Mouse (Mus musculus) layer of hippocampus, adult 8-10 months (tissue): ENCODE results near the gene 2810004N23Rik. TPM values are rescaled to one million over a fixed set of nuclear protein-coding genes. Genes with fewer than 3 reads are reported as not detected.

Source experiments
- DNase-seq, 2 experiments: peaks; one replicate each; pipeline ENCODE4 v3.0.0; 2022; ENCODE audit warnings: low spot score in 2 of 2
- total RNA-seq, 4 experiments: library from RNA; stranded (reverse); gene quantifications; 2 replicates each; pipeline ENCODE4 v1.2.4; 2022

2810004N23Rik gene
- total RNA-seq, 4 experiments from 2014 or later = 18.2 to 23.4 (median 21.0) TPM

- DNase-seq = no peak
Measured at GRCm38 (mm10) chr8:124791751-124792150, 71.2 kb downstream of the 2810004N23Rik start.

- DNase-seq = no peak
Measured at GRCm38 (mm10) chr8:124790676-124791075, 72.2 kb downstream of the 2810004N23Rik start.

Other genes with a start within 250 kb of the 2810004N23Rik start
- gene 2310022B05Rik, start 199.8 kb downstream of the 2810004N23Rik start, total RNA-seq = 10 to 100 TPM; 69.6 to 81.2 (median 75.2) TPM
- 10 to 100 TPM; 42.9 to 55.7 (median 47.1) TPM for gene Ttc13, start 141.1 kb downstream of the 2810004N23Rik start, total RNA-seq
- 10 to 100 TPM; 13.3 to 17.5 (median 15.2) TPM for gene Arv1, start 141.0 kb downstream of the 2810004N23Rik start, total RNA-seq
- gene Fam89a, start 111.3 kb downstream of the 2810004N23Rik start, total RNA-seq = 1 to 10 TPM in 1 of 4 experiments, under 1 TPM in 3; 0.56 to 1.2 (median 0.73) TPM
- 1 to 10 TPM; 1.9 to 2.3 (median 2.1) TPM for gene Trim67, start 70.0 kb downstream of the 2810004N23Rik start, total RNA-seq
- gene Gnpat, start 87 bp downstream of the 2810004N23Rik start, total RNA-seq = 10 to 100 TPM; 55.9 to 63.9 (median 62.1) TPM
- 10 to 100 TPM; 33.0 to 34.5 (median 33.3) TPM for gene Exoc8, start 34.6 kb upstream of the 2810004N23Rik start, total RNA-seq
- gene Sprtn, start 34.8 kb upstream of the 2810004N23Rik start, total RNA-seq = 10 to 100 TPM; 13.2 to 16.5 (median 15.3) TPM
- 10 to 100 TPM; 56.4 to 58.7 (median 58.4) TPM for gene Egln1, start 86.2 kb upstream of the 2810004N23Rik start, total RNA-seq
- 100 to 1,000 TPM; 147 to 154 (median 150) TPM for gene Tsnax, start 149.9 kb upstream of the 2810004N23Rik start, total RNA-seq
- gene Disc1, start 191.1 kb upstream of the 2810004N23Rik start, total RNA-seq = 1 to 10 TPM; 4.3 to 5.0 (median 4.8) TPM